Mouse (Mus musculus) forebrain, embryonic 12.5 days (tissue): Measurements from ENCODE around the gene Ehf. TPM values are rescaled to one million over a fixed set of nuclear protein-coding genes. Genes with fewer than 3 reads are reported as not detected.

Experiments used
- ATAC-seq: fragments of 200-750 bp; cut with Nextera tagmentation; 2 replicates; pipeline ENCODE4 v1.8.0; 2017; ENCODE audit warnings: moderate TSS enrichment; ENCODE audit not compliant: low FRiP score
- H3K27ac ChIP-seq: fragments of 300-500 bp; sonication (generic); 2 replicates; pipeline ENCODE4 v1.5.1; 2016; ENCODE audit warnings: mild to moderate bottlenecking
- H3K27me3 ChIP-seq: fragments of 300-500 bp; sonication (generic); 2 replicates; pipeline ENCODE4 v1.6.1; 2016; ENCODE audit warnings: mild to moderate bottlenecking
- H3K36me3 ChIP-seq: fragments of 300-500 bp; sonication (generic); replicated peaks from 2 replicates; pipeline ENCODE4 v1.6.1; 2016; ENCODE audit warnings: mild to moderate bottlenecking
- H3K4me1 ChIP-seq: fragments of 300-500 bp; sonication (generic); 2 replicates; pipeline ENCODE4 v1.6.1; 2016
- H3K4me2 ChIP-seq: fragments of 300-500 bp; sonication (generic); 2 replicates; pipeline ENCODE4 v1.6.1; 2016; ENCODE audit warnings: mild to moderate bottlenecking, moderate library complexity
- H3K4me3 ChIP-seq: fragments of 300-500 bp; sonication (generic); replicated peaks from 2 replicates; pipeline ENCODE4 v1.5.1; 2016; ENCODE audit warnings: mild to moderate bottlenecking
- H3K9ac ChIP-seq: fragments of 300-500 bp; sonication (generic); 2 replicates; pipeline ENCODE4 v1.6.1; 2016; ENCODE audit warnings: mild to moderate bottlenecking
- H3K9me3 ChIP-seq: fragments of 300-500 bp; sonication (generic); 2 replicates; pipeline ENCODE4 v1.6.1; 2016
- WGBS: fragments of 180-500 bp; shearing (Covaris S2); methylation state at CpG from one replicate; pipeline ENCODE4 v1.1.7; 2016; 5-methylcytosine and 5-hydroxymethylcytosine counted together
- polyA plus RNA-seq: library from polyadenylated mRNA; unstranded; fragments of >200 nt; fragmentation: Nextera tagmentation; extraction: Ambion mirVana; gene quantifications from 2 replicates; pipeline ENCODE4 v1.2.1, GENCODE M21; 2016

The Ehf gene
- polyA plus RNA-seq, 1 experiment from 2014 or later = 0.22 TPM

DNA sequence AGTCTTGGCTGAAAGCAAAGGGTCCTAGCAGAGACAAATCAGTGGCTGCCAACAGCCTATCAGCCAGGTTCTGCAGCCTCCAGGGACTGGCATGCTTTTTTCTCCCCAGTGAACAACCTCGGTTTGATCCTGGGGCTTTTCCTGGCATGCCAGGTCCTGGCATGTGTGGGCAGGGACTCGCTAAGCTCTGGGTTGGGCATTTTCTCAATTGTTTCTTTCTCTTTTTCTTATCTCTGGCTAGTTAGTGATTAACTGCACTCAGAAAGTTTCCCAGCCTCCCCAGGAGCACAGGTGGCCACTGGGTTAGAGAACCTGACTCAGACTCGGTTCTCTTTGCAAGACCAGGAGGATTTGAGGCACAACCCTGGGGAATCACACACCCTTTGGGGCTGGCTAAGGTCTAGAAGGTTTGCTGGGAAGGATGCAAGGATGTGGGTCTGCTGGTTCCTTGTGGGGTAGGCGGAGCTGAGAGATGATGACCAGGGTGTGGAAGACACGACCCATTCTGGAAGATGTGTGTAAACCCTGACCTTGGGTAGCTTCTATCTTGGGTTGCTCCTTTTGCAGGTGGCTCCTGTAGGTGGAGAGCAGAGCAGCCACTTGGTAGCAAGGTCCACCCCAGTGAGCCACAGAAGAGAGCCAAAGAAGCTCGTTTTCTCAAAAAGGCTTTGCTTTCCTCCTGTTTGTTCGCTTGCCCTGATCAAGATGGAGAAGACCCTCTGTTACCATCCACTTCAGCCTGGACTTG, 22.4 kb upstream of the Ehf start:
- Histone ChIP-seq H3K9me3 (no peaks in the 10 kb centered on the region), H3K9ac (no peak overlapping the region), H3K27ac (no peak overlapping the region), H3K4me2 (no peak overlapping the region), H3K4me1 (no peaks in the 10 kb centered on the region), H3K4me3 (no peak overlapping the region), H3K27me3 (no peaks in the 10 kb centered on the region), H3K36me3 (no peaks in the 10 kb centered on the region)
- no peak for ATAC-seq
- 86% methylated on average over 7 of the region's 7 CpGs for WGBS

GRCm38 (mm10) chr2:103324320-103324719, 21.2 kb upstream of the Ehf start:
- H3K36me3 ChIP-seq = no peaks in the 10 kb centered on the region
- H3K9me3 ChIP-seq = no peaks in the 10 kb centered on the region
- ATAC-seq = no peak
- 92% methylated on average over 2 of the region's 2 CpGs for whole genome bisulfite sequencing
- H3K27ac ChIP-seq = no peak overlapping the region
- H3K9ac ChIP-seq = no peak overlapping the region
- no peak overlapping the region for H3K4me2 ChIP-seq
- H3K27me3 ChIP-seq = no peaks in the 10 kb centered on the region
- no peaks in the 10 kb centered on the region for H3K4me1 ChIP-seq
- no peak overlapping the region for H3K4me3 ChIP-seq

GRCm38 (mm10) chr2:103322171-103322570, 19.1 kb upstream of the Ehf start:
- no peaks in the 10 kb centered on the region for H3K4me1 ChIP-seq
- no peak overlapping the region for H3K27ac ChIP-seq
- no peak overlapping the region for H3K9ac ChIP-seq
- no peaks in the 10 kb centered on the region for H3K27me3 ChIP-seq
- no peak for ATAC-seq
- H3K4me3 ChIP-seq = no peak overlapping the region
- no peaks in the 10 kb centered on the region for H3K36me3 ChIP-seq
- H3K4me2 ChIP-seq = no peak overlapping the region
- no peaks in the 10 kb centered on the region for H3K9me3 ChIP-seq
- WGBS = 87% methylated on average over 1 of the region's 1 CpGs

- H3K9ac ChIP-seq = no peak overlapping the region
- H3K27ac ChIP-seq = no peak overlapping the region
- H3K4me2 ChIP-seq = no peak overlapping the region
- no peak overlapping the region for H3K4me3 ChIP-seq
- no peaks in the 10 kb centered on the region for H3K9me3 ChIP-seq
- ATAC-seq = no peak
- no peaks in the 10 kb centered on the region for H3K4me1 ChIP-seq
- 85% methylated on average over 4 of the region's 4 CpGs for WGBS
- no peaks in the 10 kb centered on the region for H3K27me3 ChIP-seq
- no peaks in the 10 kb centered on the region for H3K36me3 ChIP-seq
Measured at GRCm38 (mm10) chr2:103321638-103322037, 18.6 kb upstream of the Ehf start.

GRCm38 (mm10) chr2:103314002-103314401, 10.9 kb upstream of the Ehf start:
- H3K27me3 ChIP-seq = no peaks in the 10 kb centered on the region
- H3K9ac ChIP-seq = no peak overlapping the region
- H3K4me1 ChIP-seq = no peaks in the 10 kb centered on the region
- H3K4me3 ChIP-seq = no peak overlapping the region
- ATAC-seq = no peak
- 95% methylated on average over 4 of the region's 4 CpGs for WGBS
- no peak overlapping the region for H3K4me2 ChIP-seq
- H3K27ac ChIP-seq = no peak overlapping the region
- H3K36me3 ChIP-seq = no peaks in the 10 kb centered on the region
- no peaks in the 10 kb centered on the region for H3K9me3 ChIP-seq

GRCm38 (mm10) chr2:103312640-103313039, 9.6 kb upstream of the Ehf start:
- H3K9me3 ChIP-seq = no peaks in the 10 kb centered on the region
- WGBS = 52% methylated on average over 4 of the region's 4 CpGs
- no peak for ATAC-seq
- H3K9ac ChIP-seq = no peak overlapping the region
- H3K27ac ChIP-seq = no peak overlapping the region
- H3K4me1 ChIP-seq = no peaks in the 10 kb centered on the region
- H3K4me3 ChIP-seq = no peak overlapping the region
- H3K4me2 ChIP-seq = no peak overlapping the region
- no peaks in the 10 kb centered on the region for H3K36me3 ChIP-seq
- no peaks in the 10 kb centered on the region for H3K27me3 ChIP-seq

DNA sequence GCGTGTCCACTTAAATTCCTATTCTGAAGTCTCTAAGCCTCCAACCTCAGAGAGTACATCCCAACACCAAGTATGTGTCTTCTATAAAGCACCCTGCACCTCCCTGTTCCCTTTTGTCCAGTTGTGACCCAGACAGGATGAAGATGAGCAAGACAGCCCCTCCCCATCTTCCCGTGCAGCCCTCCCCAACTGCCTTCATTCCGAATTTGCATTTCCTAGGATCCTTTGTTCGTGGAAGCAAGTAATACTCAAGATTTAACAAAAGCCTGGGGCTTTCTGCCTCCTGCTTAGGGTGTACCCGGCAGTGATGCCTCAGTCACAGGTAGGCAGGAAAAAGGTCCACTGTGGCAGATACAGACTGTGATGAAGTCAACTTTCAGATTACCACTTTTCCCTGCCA, 7.6 kb upstream of the Ehf start:
- no peak overlapping the region for H3K4me2 ChIP-seq
- no peak overlapping the region for H3K9ac ChIP-seq
- 36% methylated on average over 5 of the region's 5 CpGs for WGBS
- no peak overlapping the region for H3K27ac ChIP-seq
- no peaks in the 10 kb centered on the region for H3K4me1 ChIP-seq
- ATAC-seq = no peak
- no peaks in the 10 kb centered on the region for H3K9me3 ChIP-seq
- no peaks in the 10 kb centered on the region for H3K27me3 ChIP-seq
- H3K36me3 ChIP-seq = no peaks in the 10 kb centered on the region
- no peak overlapping the region for H3K4me3 ChIP-seq

GRCm38 (mm10) chr2:103306686-103307085, 3.6 kb upstream of the Ehf start:
- H3K4me1 ChIP-seq = no peaks in the 10 kb centered on the region
- H3K27me3 ChIP-seq = no peaks in the 10 kb centered on the region
- no peaks in the 10 kb centered on the region for H3K9me3 ChIP-seq
- WGBS = 61% methylated on average over 6 of the region's 6 CpGs
- no peak for ATAC-seq
- no peak overlapping the region for H3K4me2 ChIP-seq
- H3K9ac ChIP-seq = no peak overlapping the region
- no peak overlapping the region for H3K4me3 ChIP-seq
- H3K27ac ChIP-seq = no peak overlapping the region
- no peaks in the 10 kb centered on the region for H3K36me3 ChIP-seq

DNA sequence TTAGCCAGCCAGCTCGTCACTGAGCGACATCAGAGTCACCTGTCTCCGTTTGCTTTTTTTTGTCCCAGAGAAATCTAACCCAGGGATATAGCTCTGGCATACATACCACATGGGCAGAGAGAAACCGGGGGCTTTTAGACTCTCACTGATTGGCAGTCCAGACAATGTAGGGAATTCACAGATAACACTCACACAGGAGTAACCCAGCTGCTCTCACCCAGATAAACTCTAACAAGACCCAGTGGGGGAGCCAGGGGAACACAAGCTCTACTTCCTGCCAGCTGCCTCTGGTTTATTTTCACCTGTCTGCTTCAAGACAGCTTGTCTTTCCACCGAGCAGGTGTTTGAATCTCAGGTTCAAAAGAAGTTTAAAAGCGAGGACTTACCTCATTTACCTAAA, 409 bp downstream of the Ehf start:
- no peak overlapping the region for H3K27ac ChIP-seq
- no peaks in the 10 kb centered on the region for H3K9me3 ChIP-seq
- no peak overlapping the region for H3K4me2 ChIP-seq
- H3K27me3 ChIP-seq = no peaks in the 10 kb centered on the region
- no peak for ATAC-seq
- H3K9ac ChIP-seq = no peak overlapping the region
- H3K36me3 ChIP-seq = no peaks in the 10 kb centered on the region
- no peaks in the 10 kb centered on the region for H3K4me1 ChIP-seq
- 68% methylated on average over 6 of the region's 6 CpGs for WGBS
- H3K4me3 ChIP-seq = no peak overlapping the region

DNA sequence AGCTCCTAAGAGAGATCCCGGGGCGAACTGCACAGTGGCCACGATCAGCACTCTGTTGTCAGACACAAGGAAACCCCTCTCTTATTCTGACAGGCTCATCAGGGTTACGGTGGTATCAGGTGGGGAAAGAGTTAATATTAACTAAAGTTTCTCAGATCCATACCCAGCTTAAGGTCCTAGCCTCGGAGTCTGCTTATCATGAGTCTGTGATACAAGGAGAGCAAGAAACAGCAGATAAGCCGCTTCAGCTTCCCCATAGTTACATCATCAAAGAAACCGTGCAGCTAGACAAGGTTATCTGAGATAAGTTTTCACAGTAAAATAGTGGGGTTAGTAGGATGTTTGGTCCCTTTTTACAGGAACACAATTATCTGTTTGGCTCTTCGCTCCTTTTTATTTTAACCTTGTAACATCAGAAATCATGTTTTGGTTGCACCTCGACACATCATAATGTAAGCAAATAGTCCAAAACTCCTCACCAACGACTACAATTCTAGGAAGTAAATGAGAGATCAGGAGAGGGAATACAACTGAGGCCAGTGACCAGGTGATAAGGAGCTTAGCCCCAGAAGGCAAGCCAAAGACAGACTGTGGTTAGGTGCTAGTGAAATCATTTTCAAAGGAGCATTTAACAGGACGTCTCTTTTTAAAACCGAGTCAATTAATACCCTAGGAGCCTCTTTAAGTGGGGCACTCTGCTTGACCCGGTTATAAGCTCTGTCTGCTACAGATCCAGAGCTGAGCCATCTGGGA, 4.2 kb downstream of the Ehf start:
- Histone ChIP-seq H3K4me1 (peaks cover 4% of the 10 kb centered on the region; the same call in 1 of the 2 replicates), H3K9ac (no peak overlapping the region), H3K27me3 (no peaks in the 10 kb centered on the region), H3K4me2 (no peak overlapping the region), H3K27ac (no peak overlapping the region), H3K36me3 (no peaks in the 10 kb centered on the region), H3K4me3 (no peak overlapping the region), H3K9me3 (no peaks in the 10 kb centered on the region)
- no peak for ATAC-seq
- 82% methylated on average over 13 of the region's 13 CpGs for WGBS

DNA sequence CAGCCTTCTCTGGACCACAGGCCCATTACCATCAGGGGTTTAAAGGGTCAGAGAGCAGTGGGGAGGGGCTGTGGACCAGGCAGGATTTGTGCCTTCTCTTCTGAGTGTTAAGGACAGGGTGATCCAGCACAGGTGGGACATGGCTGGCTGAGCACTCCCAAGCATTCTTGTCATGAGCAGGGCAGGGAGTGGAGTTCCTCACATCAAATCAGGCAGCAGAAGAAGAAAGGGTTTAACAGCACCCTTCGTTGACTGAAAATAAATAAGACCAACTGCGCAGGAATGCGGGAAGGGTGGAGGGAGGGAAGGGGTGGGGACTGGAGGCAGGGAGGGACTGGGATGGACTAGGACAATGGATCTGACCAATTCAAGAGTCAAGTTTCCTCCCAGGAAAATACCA, 8.6 kb downstream of the Ehf start:
- peaks cover 7% of the 10 kb centered on the region for H3K4me1 ChIP-seq
- 21% methylated on average over 3 of the region's 3 CpGs for WGBS
- no peak overlapping the region for H3K4me3 ChIP-seq
- ATAC-seq = no peak
- no peaks in the 10 kb centered on the region for H3K27me3 ChIP-seq
- H3K9me3 ChIP-seq = no peaks in the 10 kb centered on the region
- no peaks in the 10 kb centered on the region for H3K36me3 ChIP-seq
- no peak overlapping the region for H3K9ac ChIP-seq
- H3K27ac ChIP-seq = no peak overlapping the region
- no peak overlapping the region for H3K4me2 ChIP-seq

GRCm38 (mm10) chr2:103293751-103294150, 9.3 kb downstream of the Ehf start:
- WGBS = 65% methylated on average over 5 of the region's 5 CpGs
- Histone ChIP-seq H3K4me3 (no peak overlapping the region), H3K36me3 (no peaks in the 10 kb centered on the region), H3K27ac (no peak overlapping the region), H3K9ac (no peak overlapping the region), H3K4me2 (no peak overlapping the region), H3K27me3 (no peaks in the 10 kb centered on the region), H3K4me1 (peaks cover 7% of the 10 kb centered on the region), H3K9me3 (no peaks in the 10 kb centered on the region)
- no peak for ATAC-seq

- Histone ChIP-seq H3K4me1 (peaks cover 7% of the 10 kb centered on the region), H3K27me3 (no peaks in the 10 kb centered on the region), H3K9me3 (no peaks in the 10 kb centered on the region), H3K36me3 (no peaks in the 10 kb centered on the region), H3K9ac (no peak overlapping the region), H3K27ac (no peak overlapping the region), H3K4me3 (no peak overlapping the region), H3K4me2 (no peak overlapping the region)
- 21% methylated on average over 3 of the region's 3 CpGs for WGBS
- ATAC-seq = no peak
Measured at GRCm38 (mm10) chr2:103293214-103293613, 9.9 kb downstream of the Ehf start.
